Mouse (Mus musculus) thymus, adult 2 months (tissue): ENCODE measurements around the gene Ms4a15. TPM values are rescaled to one million over a fixed set of nuclear protein-coding genes. Genes with fewer than 3 reads are reported as not detected.

Experiments used
- DNase-seq: peaks from one replicate; pipeline ENCODE4 v3.0.0; 2021
- H3K27ac ChIP-seq: fragments of 200-500 bp; 2 replicates; pipeline ENCODE4 v1.5.1; 2012; ENCODE audit warnings: low read length, control low read depth; ENCODE audit not compliant: control insufficient read depth, insufficient read depth
- H3K27me3 ChIP-seq: fragments of 200-500 bp; 2 replicates; pipeline ENCODE4 v1.6.1; 2012; ENCODE audit warnings: mild to moderate bottlenecking, low read length, moderate library complexity, mixed read lengths; ENCODE audit not compliant: control insufficient read depth, insufficient read depth
- H3K36me3 ChIP-seq: fragments of 200-500 bp; 2 replicates; pipeline ENCODE4 v1.6.1; 2012; ENCODE audit warnings: mild to moderate bottlenecking, low read length, moderate library complexity; ENCODE audit not compliant: control insufficient read depth, insufficient read depth
- H3K4me1 ChIP-seq: fragments of 200-500 bp; replicated peaks from 2 replicates; pipeline ENCODE4 v1.6.1; 2012; ENCODE audit warnings: low read length; ENCODE audit not compliant: control insufficient read depth, insufficient read depth
- H3K4me3 ChIP-seq: fragments of 200-500 bp; 2 replicates; pipeline ENCODE4 v1.5.1; 2012; ENCODE audit warnings: mild to moderate bottlenecking, low read length, control low read depth, moderate library complexity; ENCODE audit not compliant: control insufficient read depth, insufficient read depth
- CTCF ChIP-seq: fragments of 200-500 bp; IDR thresholded peaks from 2 replicates; pipeline ENCODE4 v1.5.1; 2012; ENCODE audit warnings: mild to moderate bottlenecking, control low read depth, low read length, moderate library complexity, borderline replicate concordance; ENCODE audit not compliant: control insufficient read depth, poor library complexity, insufficient read depth; ENCODE audit errors: extremely low read depth
- POLR2A ChIP-seq: fragments of 200-500 bp; IDR thresholded peaks from 2 replicates; pipeline ENCODE4 v1.6.1; 2012; ENCODE audit warnings: mild to moderate bottlenecking, low read length, control low read depth, moderate library complexity; ENCODE audit not compliant: control insufficient read depth, poor library complexity, insufficient read depth; ENCODE audit errors: extremely low read depth
- WGBS: fragments of 180-500 bp; shearing (Covaris S2); methylation state at CpG from one replicate; pipeline ENCODE4 v1.1.7; 2018; 5-methylcytosine and 5-hydroxymethylcytosine counted together
- polyA plus RNA-seq: library from polyadenylated mRNA; depleted of rRNA; stranded (reverse); fragments of >200 nt; gene quantifications from 2 replicates; pipeline ENCODE4 v1.2.3, GENCODE M21; 2012

Gene Ms4a15
- polyA plus RNA-seq, 1 experiment: not detected

DNA sequence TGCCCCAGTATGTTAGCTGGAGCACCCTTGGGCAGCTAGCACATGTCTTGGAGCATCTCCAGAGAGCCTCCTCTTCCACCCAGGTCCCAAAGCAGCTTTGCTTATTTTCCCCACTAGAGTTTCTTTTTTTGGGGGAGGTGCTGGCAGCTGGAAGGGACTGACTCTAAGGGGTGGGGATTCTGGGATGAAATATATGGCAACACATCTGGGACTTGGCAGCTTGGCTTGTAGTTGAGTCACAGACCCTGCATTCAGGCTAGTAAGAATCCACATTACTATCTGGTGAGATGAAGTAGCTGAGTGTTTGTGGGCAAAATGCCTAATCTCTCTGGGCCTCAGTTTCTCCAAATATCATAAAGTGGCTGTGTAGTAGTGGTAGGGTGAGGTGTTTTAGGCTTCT, 1.1 kb downstream of the Ms4a15 start:
- Histone ChIP-seq H3K4me3 (no peak overlapping the region), H3K27ac (no peak overlapping the region), H3K27me3 (no peaks in the 10 kb centered on the region), H3K36me3 (no peaks in the 10 kb centered on the region), H3K4me1 (no peaks in the 10 kb centered on the region)
- no peak for DNase-seq
- TF ChIP-seq CTCF (no peak), POLR2A (no peak)

GRCm38 (mm10) chr19:10990751-10991150, 2.3 kb downstream of the Ms4a15 start:
- 90% methylated on average over 1 of the region's 1 CpGs for WGBS
- H3K27me3 ChIP-seq: no peaks in the 10 kb centered on the region

GRCm38 (mm10) chr19:10988563-10988962, 4.5 kb downstream of the Ms4a15 start:
- Histone ChIP-seq H3K4me1 (no peaks in the 10 kb centered on the region), H3K4me3 (no peak overlapping the region), H3K27ac (no peak overlapping the region), H3K36me3 (no peaks in the 10 kb centered on the region), H3K27me3 (no peaks in the 10 kb centered on the region)
- WGBS: 97% methylated on average over 1 of the region's 1 CpGs
- no peak for TF ChIP-seq POLR2A
- no peak for TF ChIP-seq CTCF
- DNase-seq: no peak

More at GRCm38 (mm10) chr19:10990751-10991150, 2.3 kb downstream of the Ms4a15 start:
- Histone ChIP-seq H3K36me3 (no peaks in the 10 kb centered on the region), H3K27ac (no peak overlapping the region), H3K4me1 (no peaks in the 10 kb centered on the region), H3K4me3 (no peak overlapping the region)
- DNase-seq: no peak
- TF ChIP-seq CTCF (no peak), POLR2A (no peak)

GRCm38 (mm10) chr19:10985889-10986288, 7.2 kb downstream of the Ms4a15 start:
- TF ChIP-seq CTCF (no peak), POLR2A (no peak)
- no peak for DNase-seq
- Histone ChIP-seq H3K27me3 (no peaks in the 10 kb centered on the region), H3K4me3 (no peak overlapping the region), H3K36me3 (no peaks in the 10 kb centered on the region), H3K27ac (no peak overlapping the region), H3K4me1 (no peaks in the 10 kb centered on the region)
- 94% methylated on average over 4 of the region's 4 CpGs for WGBS

DNA sequence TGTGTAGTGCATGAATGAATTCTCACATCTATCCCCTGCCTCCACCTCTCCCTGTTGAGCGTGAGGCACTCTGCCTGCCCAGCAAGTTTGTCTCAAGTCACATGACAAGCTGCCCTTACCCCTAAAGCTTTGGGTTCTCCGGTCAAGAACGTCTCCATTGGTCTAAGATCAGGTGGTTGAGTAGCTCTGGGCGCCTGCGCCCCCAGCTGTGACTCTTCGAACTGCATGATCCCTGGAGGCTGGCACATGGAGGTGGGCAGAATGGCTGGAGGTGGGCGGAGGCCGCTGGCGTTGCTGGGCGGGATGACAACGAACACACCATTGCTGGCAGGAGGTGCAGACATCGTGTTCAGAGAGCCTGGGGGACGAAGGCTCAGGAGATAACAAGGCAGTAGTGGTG, 8.5 kb downstream of the Ms4a15 start:
- H3K36me3 ChIP-seq: no peaks in the 10 kb centered on the region
- H3K27ac ChIP-seq: no peak overlapping the region
- H3K27me3 ChIP-seq: no peaks in the 10 kb centered on the region
- DNase-seq: no peak
- TF ChIP-seq POLR2A (no peak), CTCF (no peak)
- no peak overlapping the region for H3K4me3 ChIP-seq
- WGBS: 92% methylated on average over 13 of the region's 13 CpGs
- H3K4me1 ChIP-seq: peaks cover 8% of the 10 kb centered on the region

DNA sequence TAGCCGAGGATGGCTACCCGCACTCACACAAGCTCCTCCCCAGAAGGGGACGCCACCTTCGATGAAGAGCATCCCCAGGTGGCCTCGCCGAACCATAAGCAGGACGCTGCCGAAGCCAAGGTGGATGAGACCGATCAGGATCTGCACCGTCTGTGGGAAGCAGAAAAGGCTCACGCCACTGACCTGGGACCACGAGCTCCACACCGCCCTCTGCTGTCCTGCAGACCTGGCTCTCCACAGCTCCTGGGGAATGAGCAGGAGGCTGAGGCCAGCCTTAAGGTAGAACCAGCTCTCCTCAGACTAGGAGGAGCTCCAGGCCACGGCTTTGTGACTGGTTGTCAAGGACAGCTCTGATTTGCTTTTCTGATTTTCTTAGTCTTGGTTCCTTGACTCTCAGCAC, 9.9 kb downstream of the Ms4a15 start:
- no peak overlapping the region for H3K27ac ChIP-seq
- WGBS: 49% methylated on average over 14 of the region's 14 CpGs
- no peaks in the 10 kb centered on the region for H3K27me3 ChIP-seq
- H3K4me3 ChIP-seq: no peak overlapping the region
- TF ChIP-seq POLR2A (no peak), CTCF (0 out of 2 replicates have a peak, but pooled peaks have one; percentile 47)
- H3K36me3 ChIP-seq: no peaks in the 10 kb centered on the region
- H3K4me1 ChIP-seq: peaks cover 9% of the 10 kb centered on the region
- peak; percentile 43 for DNase-seq

DNA sequence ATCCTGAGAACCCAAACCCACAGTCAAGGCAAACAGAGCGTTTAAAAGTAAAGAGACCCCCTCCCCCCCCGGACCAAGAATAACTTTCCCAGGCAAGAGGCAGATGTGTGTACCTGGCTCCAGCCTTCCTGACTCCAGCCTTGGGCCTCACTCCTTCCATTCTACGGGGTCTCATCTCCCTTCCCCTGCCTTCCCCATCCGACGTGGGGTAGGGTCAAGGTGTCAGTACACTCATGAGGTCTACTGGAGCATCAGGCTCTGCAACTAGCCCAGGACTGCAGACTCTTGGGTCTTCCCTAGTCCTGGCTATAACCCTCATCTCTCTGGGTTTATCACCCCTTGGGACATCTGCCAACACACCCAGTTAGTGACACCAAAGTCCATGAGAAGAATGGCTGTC, 12.8 kb downstream of the Ms4a15 start:
- H3K27me3 ChIP-seq: no peaks in the 10 kb centered on the region
- H3K27ac ChIP-seq: no peak overlapping the region
- 40% methylated on average over 5 of the region's 5 CpGs for WGBS
- TF ChIP-seq POLR2A: no peak
- peak overlapping the region; percentile 54 for H3K4me3 ChIP-seq
- no peaks in the 10 kb centered on the region for H3K36me3 ChIP-seq
- no peak for DNase-seq
- H3K4me1 ChIP-seq: peaks cover 9% of the 10 kb centered on the region
